Mouse (Mus musculus): ENCODE results near the gene Bola1.
"Not testable (repeated sequence)": the region's sequence is repeated elsewhere in the genome, so short reads cannot be mapped to it uniquely, and the experiment has no call there.

The Bola1 gene

GRCm38 (mm10) chr3:96221640-96222038 is 2.1 kb upstream of the Bola1 start:
- DNase-seq (ENCODE audit: low read depth, low spot score) = peak; percentile 35
- no peaks in the 10 kb centered on the region for H3K27me3 ChIP-seq (ENCODE audit: control insufficient read depth, insufficient read depth, low read length, poor library complexity, severe bottlenecking)
- no peaks in the 10 kb centered on the region; the same call in 1 of the 2 replicates for H3K36me3 ChIP-seq (ENCODE audit: control insufficient read depth, insufficient read depth, low read length, poor library complexity, severe bottlenecking)

- DNase-seq (ENCODE audit: low read depth, low spot score) = peak; percentile 96
- Histone ChIP-seq H3K27me3 (ENCODE audit: control insufficient read depth, insufficient read depth, low read length, poor library complexity, severe bottlenecking) (no peaks in the 10 kb centered on the region), H3K36me3 (ENCODE audit: control insufficient read depth, insufficient read depth, low read length, poor library complexity, severe bottlenecking) (no peaks in the 10 kb centered on the region; the same call in 1 of the 2 replicates)
Measured at GRCm38 (mm10) chr3:96220765-96221639, 1.5 kb upstream of the Bola1 start, which contains the start of the genes Hist2h2ac and Hist2h2be. Hist2h2ac (minus strand) TSS chr3:96220880. Hist2h2be (plus strand) TSS chr3:96221119.

- DNase-seq (ENCODE audit: low read depth, low spot score) = peak; percentile 58
- not testable (repeated sequence) for H3K36me3 ChIP-seq (ENCODE audit: control insufficient read depth, insufficient read depth, low read length, poor library complexity, severe bottlenecking); H3K27me3 ChIP-seq (ENCODE audit: control insufficient read depth, insufficient read depth, low read length, poor library complexity, severe bottlenecking)
Measured at GRCm38 (mm10) chr3:96220131-96220764, 739 bp upstream of the Bola1 start.

GRCm38 (mm10) chr3:96219191-96219641 is 293 bp downstream of the Bola1 start:
- Histone ChIP-seq H3K36me3 (ENCODE audit: control insufficient read depth, insufficient read depth, low read length, poor library complexity, severe bottlenecking) (no peaks in the 10 kb centered on the region; the same call in 1 of the 2 replicates), H3K27me3 (ENCODE audit: control insufficient read depth, insufficient read depth, low read length, poor library complexity, severe bottlenecking) (no peaks in the 10 kb centered on the region)
- DNase-seq (ENCODE audit: low read depth, low spot score) = peak; percentile 75

- DNase-seq (ENCODE audit: low read depth, low spot score) = no peak
- no peaks in the 10 kb centered on the region for H3K27me3 ChIP-seq (ENCODE audit: control insufficient read depth, insufficient read depth, low read length, poor library complexity, severe bottlenecking)
- no peaks in the 10 kb centered on the region for H3K36me3 ChIP-seq (ENCODE audit: control insufficient read depth, insufficient read depth, low read length, poor library complexity, severe bottlenecking)
Measured at GRCm38 (mm10) chr3:96209242-96209641, 10.3 kb downstream of the Bola1 start.

GRCm38 (mm10) chr3:96207819-96208218 is 11.7 kb downstream of the Bola1 start:
- no peaks in the 10 kb centered on the region for H3K27me3 ChIP-seq (ENCODE audit: control insufficient read depth, insufficient read depth, low read length, poor library complexity, severe bottlenecking)
- H3K36me3 ChIP-seq (ENCODE audit: control insufficient read depth, insufficient read depth, low read length, poor library complexity, severe bottlenecking) = no peaks in the 10 kb centered on the region
- no peak for DNase-seq (ENCODE audit: low read depth, low spot score)

GRCm38 (mm10) chr3:96199731-96200130 is 19.8 kb downstream of the Bola1 start:
- Histone ChIP-seq H3K36me3 (ENCODE audit: control insufficient read depth, insufficient read depth, low read length, poor library complexity, severe bottlenecking) (no peaks in the 10 kb centered on the region), H3K27me3 (ENCODE audit: control insufficient read depth, insufficient read depth, low read length, poor library complexity, severe bottlenecking) (no peaks in the 10 kb centered on the region)
- peak; percentile 58 for DNase-seq (ENCODE audit: low read depth, low spot score)

- not testable (repeated sequence) for H3K27me3 ChIP-seq (ENCODE audit: control insufficient read depth, insufficient read depth, low read length, poor library complexity, severe bottlenecking); DNase-seq (ENCODE audit: low read depth, low spot score); H3K36me3 ChIP-seq (ENCODE audit: control insufficient read depth, insufficient read depth, low read length, poor library complexity, severe bottlenecking)
Measured at GRCm38 (mm10) chr3:96198601-96199251, 20.8 kb downstream of the Bola1 start.

- no peaks in the 10 kb centered on the region for H3K27me3 ChIP-seq (ENCODE audit: control insufficient read depth, insufficient read depth, low read length, poor library complexity, severe bottlenecking)
- peak; percentile 84 for DNase-seq (ENCODE audit: low read depth, low spot score)
- no peaks in the 10 kb centered on the region for H3K36me3 ChIP-seq (ENCODE audit: control insufficient read depth, insufficient read depth, low read length, poor library complexity, severe bottlenecking)
Measured at GRCm38 (mm10) chr3:96198181-96198580, 21.3 kb downstream of the Bola1 start.

GRCm38 (mm10) chr3:96197129-96197749 is 22.3 kb downstream of the Bola1 start:
- DNase-seq (ENCODE audit: low read depth, low spot score) = peak; percentile 91
- Histone ChIP-seq H3K36me3 (ENCODE audit: control insufficient read depth, insufficient read depth, low read length, poor library complexity, severe bottlenecking) (no peaks in the 10 kb centered on the region), H3K27me3 (ENCODE audit: control insufficient read depth, insufficient read depth, low read length, poor library complexity, severe bottlenecking) (no peaks in the 10 kb centered on the region)

- Histone ChIP-seq H3K27me3 (ENCODE audit: control insufficient read depth, insufficient read depth, low read length, poor library complexity, severe bottlenecking) (no peaks in the 10 kb centered on the region), H3K36me3 (ENCODE audit: control insufficient read depth, insufficient read depth, low read length, poor library complexity, severe bottlenecking) (no peaks in the 10 kb centered on the region)
- peak; percentile 15 for DNase-seq (ENCODE audit: low read depth, low spot score)
Measured at GRCm38 (mm10) chr3:96196437-96197128, 22.9 kb downstream of the Bola1 start.

GRCm38 (mm10) chr3:96195616-96196313 is 23.7 kb downstream of the Bola1 start:
- H3K36me3 ChIP-seq (ENCODE audit: control insufficient read depth, insufficient read depth, low read length, poor library complexity, severe bottlenecking) = no peaks in the 10 kb centered on the region
- H3K27me3 ChIP-seq (ENCODE audit: control insufficient read depth, insufficient read depth, low read length, poor library complexity, severe bottlenecking) = no peaks in the 10 kb centered on the region
- DNase-seq (ENCODE audit: low read depth, low spot score) = peak; percentile 25

- no peaks in the 10 kb centered on the region for H3K27me3 ChIP-seq (ENCODE audit: control insufficient read depth, insufficient read depth, low read length, poor library complexity, severe bottlenecking)
- DNase-seq (ENCODE audit: low read depth, low spot score) = peak; percentile 45
- H3K36me3 ChIP-seq (ENCODE audit: control insufficient read depth, insufficient read depth, low read length, poor library complexity, severe bottlenecking) = no peaks in the 10 kb centered on the region
Measured at GRCm38 (mm10) chr3:96194966-96195365, 24.5 kb downstream of the Bola1 start.
